Mouse (Mus musculus) colon, adult 2 months (tissue): ENCODE data around the gene Cbx4. TPM values are rescaled to one million over a fixed set of nuclear protein-coding genes. Genes with fewer than 3 reads are reported as not detected.

ENCODE experiments used
- polyA plus RNA-seq: library from polyadenylated mRNA; depleted of rRNA; stranded (reverse); fragments of >200 nt; gene quantifications from 2 replicates; pipeline ENCODE4 v1.2.3, GENCODE M21; 2012; rRNA removed

Cbx4 gene
- polyA plus RNA-seq: 8.7 and 10.0 TPM in 2 replicates

DNA sequence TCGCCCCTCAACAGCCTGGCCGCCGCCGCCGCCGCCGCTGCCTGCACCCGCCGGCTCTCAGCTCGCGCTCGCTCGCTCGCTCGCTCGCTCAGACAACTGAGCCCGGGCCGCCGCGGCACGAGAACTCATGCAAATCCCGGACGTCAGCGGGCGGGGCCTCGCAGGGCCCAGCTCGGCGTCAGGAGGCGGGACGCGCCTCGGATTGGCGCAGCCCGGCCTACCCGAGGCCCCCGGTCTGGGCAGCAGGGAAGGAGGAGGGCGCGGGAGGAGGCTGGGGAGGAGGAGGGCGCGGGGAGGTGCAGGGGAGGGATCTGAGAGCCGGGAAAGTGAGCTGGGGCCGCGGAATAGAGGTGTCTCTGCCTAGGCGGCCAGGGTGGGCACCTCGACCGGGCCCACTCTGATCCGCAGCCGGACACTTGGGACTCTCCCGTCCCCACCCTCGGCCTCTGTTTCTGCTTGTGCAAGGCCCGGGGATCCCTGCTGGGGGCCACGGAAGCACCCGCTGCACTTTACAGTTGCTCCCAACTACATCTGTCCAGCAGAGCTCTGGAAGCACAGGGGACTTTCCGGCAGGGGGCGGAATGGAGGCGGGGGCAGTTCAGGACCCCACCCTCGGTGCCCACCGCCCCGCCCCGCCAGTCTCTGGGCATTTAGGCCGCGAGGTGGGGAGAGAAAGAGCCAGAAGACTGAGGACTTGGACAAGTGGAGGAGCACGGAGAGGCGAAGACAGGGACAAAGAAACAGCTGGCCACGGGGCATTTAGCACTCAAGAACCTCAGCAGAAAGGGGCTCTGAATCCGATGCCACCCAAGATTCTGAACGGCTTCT lies at the start of gene Cbx4:
TSS of gene Cbx4 (minus strand) at position 78 of the 828 bp plus-strand sequence.

DNA sequence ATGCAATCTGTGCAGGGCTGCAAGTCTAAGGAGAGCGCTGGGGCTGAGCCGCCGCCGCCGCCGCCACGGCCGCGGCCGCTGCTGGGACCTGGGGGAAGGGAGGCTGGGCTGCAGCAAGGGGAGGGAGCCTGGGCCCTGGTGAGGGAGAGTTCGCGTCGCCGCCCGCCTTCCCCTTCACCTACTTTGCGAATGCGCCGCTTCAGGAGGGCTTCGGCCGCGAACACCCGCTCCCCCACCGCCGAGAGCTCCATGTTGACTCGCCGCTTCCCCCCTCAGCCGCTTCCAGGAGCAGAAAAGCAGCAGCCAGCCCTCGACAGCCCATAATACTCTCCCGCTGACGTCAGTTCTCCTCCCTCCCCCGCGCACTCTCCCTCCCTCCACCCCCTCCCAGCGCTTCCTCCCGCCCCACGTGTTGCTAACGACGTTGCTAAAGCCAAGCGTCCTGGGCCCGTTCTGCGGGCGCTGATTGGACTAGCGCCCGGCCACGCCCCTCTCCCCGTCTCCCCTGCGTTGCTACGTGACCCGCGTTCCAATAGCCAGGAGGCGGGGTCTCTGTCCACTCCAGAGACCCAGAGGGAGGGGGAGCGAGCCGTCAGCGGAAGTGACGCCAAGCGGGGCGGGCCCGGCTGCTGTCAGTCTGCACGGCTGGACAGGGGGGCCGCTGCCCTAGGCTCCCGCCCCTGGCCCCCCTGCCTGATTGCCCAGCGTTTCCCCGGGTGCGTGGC lies 45.3 kb downstream of the Cbx4 start, which contains the start of gene Cbx8:
TSS of gene Cbx8 (minus strand) at position 370 of the 725 bp plus-strand sequence.

Other genes with a start within 250 kb of the Cbx4 start
- gene Rbfox3, start 174.6 kb downstream of the Cbx4 start, polyA plus RNA-seq: 0.53 and 0.86 TPM in 2 replicates
- not detected in 2 replicates for gene Enpp7, start 98.0 kb downstream of the Cbx4 start, polyA plus RNA-seq
- gene Cbx2, start 63.3 kb downstream of the Cbx4 start, polyA plus RNA-seq: 3.3 and 3.7 TPM in 2 replicates
- 4.0 and 4.8 TPM in 2 replicates for gene Cbx8, start 45.3 kb downstream of the Cbx4 start, polyA plus RNA-seq
- gene Tbc1d16, start 142.3 kb upstream of the Cbx4 start, polyA plus RNA-seq: 11.8 and 12.7 TPM in 2 replicates
- 0.33 and 1.0 TPM in 2 replicates for gene Ccdc40, start 142.4 kb upstream of the Cbx4 start, polyA plus RNA-seq
- gene Gaa, start 181.7 kb upstream of the Cbx4 start, polyA plus RNA-seq: 131 and 143 TPM in 2 replicates
- 94.1 and 108 TPM in 2 replicates for gene Eif4a3, start 213.9 kb upstream of the Cbx4 start, polyA plus RNA-seq
- gene Card14, start 221.5 kb upstream of the Cbx4 start, polyA plus RNA-seq: 13.9 and 18.9 TPM in 2 replicates